Mouse (Mus musculus): Measurements from ENCODE around the gene Sec11a.
A peak's percentile ranks its signal among the peaks of the same experiment; 100 is the strongest.
"Not testable (repeated sequence)": the region's sequence is repeated elsewhere in the genome, so short reads cannot be mapped to it uniquely, and the experiment has no call there.

The Sec11a gene

GRCm38 (mm10) chr7:80947445-80948350, at the start of gene Sec11a:
Gene Sec11a, minus strand, starts transcription at chr7:80947780.
- peak; percentile 91 to 96 for DNase-seq (ENCODE audit: low spot score in 2 of 2)

- peak in 1 of 2 experiments; percentile 29 for DNase-seq (ENCODE audit: low spot score in 2 of 2)
Observed at GRCm38 (mm10) chr7:80995266-80996146, 47.9 kb upstream of the Sec11a start.

- DNase-seq (ENCODE audit: low spot score in 2 of 2), result no peak
Observed at GRCm38 (mm10) chr7:80994663-80995005, 47.1 kb upstream of the Sec11a start.

GRCm38 (mm10) chr7:80993834-80994662, 46.5 kb upstream of the Sec11a start:
- no peak for DNase-seq (ENCODE audit: low spot score in 2 of 2)

GRCm38 (mm10) chr7:80992980-80993833, 45.6 kb upstream of the Sec11a start, which contains the start of gene Zfp592:
Gene Zfp592, plus strand, starts transcription at chr7:80993681.
- DNase-seq (ENCODE audit: low spot score in 2 of 2), result peak; percentile 87 to 94

- no peak for DNase-seq (ENCODE audit: low spot score in 2 of 2)
Observed at GRCm38 (mm10) chr7:80992631-80992979, 45.0 kb upstream of the Sec11a start.

- no peak for DNase-seq (ENCODE audit: low spot score in 2 of 2)
Observed at GRCm38 (mm10) chr7:80992063-80992462, 44.5 kb upstream of the Sec11a start.

- no peak for DNase-seq (ENCODE audit: low spot score in 2 of 2)
Observed at GRCm38 (mm10) chr7:80991589-80991988, 44.0 kb upstream of the Sec11a start.

GRCm38 (mm10) chr7:80990276-80990675, 42.7 kb upstream of the Sec11a start:
- no peak for DNase-seq (ENCODE audit: low spot score in 2 of 2)

- DNase-seq (ENCODE audit: low spot score in 2 of 2), result no peak
Observed at GRCm38 (mm10) chr7:80987805-80988625, 40.4 kb upstream of the Sec11a start.

- no peak for DNase-seq (ENCODE audit: low spot score in 2 of 2)
Observed at GRCm38 (mm10) chr7:80986458-80987187, 39.0 kb upstream of the Sec11a start.

- DNase-seq (ENCODE audit: low spot score in 2 of 2), result no peak
Observed at GRCm38 (mm10) chr7:80980566-80980965, 33.0 kb upstream of the Sec11a start.

- not testable (repeated sequence) for DNase-seq (ENCODE audit: low spot score in 2 of 2)
Observed at GRCm38 (mm10) chr7:80973638-80974015, 26.0 kb upstream of the Sec11a start.

- not testable (repeated sequence) for DNase-seq (ENCODE audit: low spot score in 2 of 2)
Observed at GRCm38 (mm10) chr7:80972920-80973637, 25.5 kb upstream of the Sec11a start.

- DNase-seq (ENCODE audit: low spot score in 2 of 2), result no peak
Observed at GRCm38 (mm10) chr7:80972082-80972481, 24.5 kb upstream of the Sec11a start.

GRCm38 (mm10) chr7:80971419-80971818, 23.8 kb upstream of the Sec11a start:
- no peak for DNase-seq (ENCODE audit: low spot score in 2 of 2)

- no peak for DNase-seq (ENCODE audit: low spot score in 2 of 2)
Observed at GRCm38 (mm10) chr7:80970913-80971312, 23.3 kb upstream of the Sec11a start.

- DNase-seq (ENCODE audit: low spot score in 2 of 2), result no peak
Observed at GRCm38 (mm10) chr7:80962799-80963198, 15.2 kb upstream of the Sec11a start.

Measured in spleen, postnatal 4 days (tissue).